Mouse (Mus musculus) MEL (cell line): ENCODE measurements around the gene Tnfsf11. TPM values are rescaled to one million over a fixed set of nuclear protein-coding genes. Genes with fewer than 3 reads are reported as not detected.

Experiments used
- DNase-seq: peaks from one replicate; pipeline ENCODE4 v3.0.0; 2011; ENCODE audit warnings: low read depth, low spot score
- H3K27ac ChIP-seq: 2 replicates; pipeline ENCODE4 v1.5.1; 2012; ENCODE audit warnings: low read depth, mild to moderate bottlenecking, control low read depth, low read length, moderate library complexity; ENCODE audit not compliant: control insufficient read depth
- H3K27me3 ChIP-seq, 2 experiments: fragments of 150-350 bp in 1 of 2; sonication (generic) in 1 of 2; 2 replicates each; pipeline ENCODE4 v1.6.1; 2012; ENCODE audit warnings: low read length in 2 of 2, mild to moderate bottlenecking in 2 of 2, improper control_type of control experiment in 1 of 2, moderate library complexity in 1 of 2; ENCODE audit not compliant: insufficient read depth in 2 of 2, control insufficient read depth in 1 of 2
- H3K36me3 ChIP-seq, 2 experiments: 2 replicates each; pipeline ENCODE4 v1.6.1; 2012 to 2014; ENCODE audit warnings: low read length in 2 of 2, improper control_type of control experiment in 1 of 2, inconsistent platforms in 1 of 2, mild to moderate bottlenecking in 1 of 2; ENCODE audit not compliant: insufficient read depth in 2 of 2, control insufficient read depth in 1 of 2
- H3K4me1 ChIP-seq, 2 experiments: fragments of 150-350 bp in 1 of 2; sonication (generic) in 1 of 2; 2 replicates each; pipeline ENCODE4 v1.6.1; 2012; ENCODE audit warnings: low read length in 2 of 2, improper control_type of control experiment in 1 of 2, mild to moderate bottlenecking in 1 of 2; ENCODE audit not compliant: insufficient read depth in 2 of 2, control insufficient read depth in 1 of 2
- H3K4me3 ChIP-seq, 2 experiments: fragments of 150-350 bp in 1 of 2; sonication (generic) in 1 of 2; 2 replicates each; pipeline ENCODE4 v1.5.1; 2012; ENCODE audit warnings: low read depth in 2 of 2, low read length in 2 of 2, mild to moderate bottlenecking in 2 of 2, moderate library complexity in 2 of 2, control low read depth in 1 of 2, improper control_type of control experiment in 1 of 2; ENCODE audit not compliant: control insufficient read depth in 1 of 2, insufficient read depth in 1 of 2
- H3K79me2 ChIP-seq: 2 replicates; pipeline ENCODE4 v1.6.1; 2012; ENCODE audit warnings: mild to moderate bottlenecking, low read length, moderate library complexity; ENCODE audit not compliant: control insufficient read depth, poor library complexity, insufficient read depth
- H3K9ac ChIP-seq: 2 replicates; pipeline ENCODE4 v1.6.1; 2012; ENCODE audit warnings: low read depth, mild to moderate bottlenecking, control low read depth, low read length, moderate library complexity; ENCODE audit not compliant: control insufficient read depth, poor library complexity, severe bottlenecking
- H3K9me3 ChIP-seq: fragments of 150-350 bp; sonication (generic); replicated peaks from 2 replicates; pipeline ENCODE4 v1.6.1; 2012; ENCODE audit warnings: mild to moderate bottlenecking, low read length, improper control_type of control experiment, moderate library complexity; ENCODE audit not compliant: insufficient read depth
- CTCF ChIP-seq, 3 experiments: IDR thresholded peaks in 2 of 3; conservative IDR thresholded peaks in 1 of 3; 2 replicates each; pipeline ENCODE4 v1.5.1; 2011 to 2012; ENCODE audit warnings: low read length in 3 of 3, low read depth in 2 of 3, mild to moderate bottlenecking in 2 of 3, improper control_type of control experiment in 1 of 3, inconsistent platforms in 1 of 3, mixed read lengths in 1 of 3, moderate library complexity in 1 of 3; ENCODE audit not compliant: control insufficient read depth in 1 of 3, insufficient read depth in 1 of 3, poor library complexity in 1 of 3, severe bottlenecking in 1 of 3
- E2F4 ChIP-seq: IDR thresholded peaks from 2 replicates; pipeline ENCODE4 v1.6.1; 2011; ENCODE audit warnings: low read depth, low read length, improper control_type of control experiment, borderline replicate concordance
- ELF1 ChIP-seq: IDR thresholded peaks from 2 replicates; pipeline ENCODE4 v1.6.1; 2014; ENCODE audit warnings: low read depth, mild to moderate bottlenecking, inconsistent platforms, low read length, improper control_type of control experiment, moderate library complexity
- EP300 ChIP-seq, 2 experiments: IDR thresholded peaks; 2 replicates each; pipeline ENCODE4 v1.6.1; 2011; ENCODE audit warnings: improper control_type of control experiment in 2 of 2, low read length in 2 of 2, low read depth in 1 of 2, mild to moderate bottlenecking in 1 of 2
- GABPA ChIP-seq: IDR thresholded peaks from 2 replicates; pipeline ENCODE4 v1.6.1; 2012; ENCODE audit warnings: low read depth, mild to moderate bottlenecking, inconsistent platforms, low read length, improper control_type of control experiment, moderate library complexity
- HCFC1 ChIP-seq: IDR thresholded peaks from 2 replicates; pipeline ENCODE4 v1.6.1; 2012; ENCODE audit warnings: low read depth, mild to moderate bottlenecking, inconsistent platforms, low read length, improper control_type of control experiment, moderate library complexity
- JUND ChIP-seq: IDR thresholded peaks from 2 replicates; pipeline ENCODE4 v1.6.1; 2011; ENCODE audit warnings: low read depth, mild to moderate bottlenecking, improper control_type of control experiment, low read length
- KAT2A ChIP-seq: conservative IDR thresholded peaks from 2 replicates; pipeline ENCODE4 v1.6.1; 2012; ENCODE audit warnings: low read depth, low read length, improper control_type of control experiment, inconsistent platforms
- MAFK ChIP-seq: IDR thresholded peaks from 2 replicates; pipeline ENCODE4 v1.6.1; 2011; ENCODE audit warnings: low read depth, mild to moderate bottlenecking, low read length, improper control_type of control experiment, borderline replicate concordance
- MXI1 ChIP-seq: IDR thresholded peaks from 2 replicates; pipeline ENCODE4 v1.6.1; 2011; ENCODE audit warnings: mild to moderate bottlenecking, low read depth, low read length, improper control_type of control experiment
- MYC ChIP-seq: IDR thresholded peaks from 2 replicates; pipeline ENCODE4 v1.6.1; 2011; ENCODE audit warnings: low read depth, mild to moderate bottlenecking, low read length, improper control_type of control experiment, moderate library complexity
- NRF1 ChIP-seq: IDR thresholded peaks from 2 replicates; pipeline ENCODE4 v1.6.1; 2014; ENCODE audit warnings: low read depth, mild to moderate bottlenecking, inconsistent platforms, low read length, improper control_type of control experiment, moderate library complexity; ENCODE audit not compliant: poor library complexity, insufficient read depth, severe bottlenecking
- POLR2A ChIP-seq, 2 experiments: IDR thresholded peaks; 2 replicates each; pipeline ENCODE4 v1.6.1; 2011 to 2012; ENCODE audit warnings: low read length in 2 of 2, mild to moderate bottlenecking in 2 of 2, control low read depth in 1 of 2, improper control_type of control experiment in 1 of 2, low read depth in 1 of 2, moderate library complexity in 1 of 2; ENCODE audit not compliant: control insufficient read depth in 1 of 2, insufficient read depth in 1 of 2, poor library complexity in 1 of 2
- POLR2AphosphoS5 ChIP-seq: IDR thresholded peaks from 2 replicates; pipeline ENCODE4 v1.6.1; 2012; ENCODE audit warnings: low read depth, borderline replicate concordance, mild to moderate bottlenecking, inconsistent platforms, low read length, moderate library complexity, mixed read lengths
- RAD21 ChIP-seq: IDR thresholded peaks from 2 replicates; pipeline ENCODE4 v1.6.1; 2011; ENCODE audit warnings: mild to moderate bottlenecking, low read depth, low read length, improper control_type of control experiment
- SIN3A ChIP-seq: IDR thresholded peaks from 2 replicates; pipeline ENCODE4 v1.6.1; 2012; ENCODE audit warnings: low read length, improper control_type of control experiment, inconsistent platforms
- SMC3 ChIP-seq: IDR thresholded peaks from 2 replicates; pipeline ENCODE4 v1.6.1; 2011; ENCODE audit warnings: low read depth, low read length, improper control_type of control experiment
- TCF12 ChIP-seq: IDR thresholded peaks from 2 replicates; pipeline ENCODE4 v1.6.1; 2014; ENCODE audit warnings: low read depth, mild to moderate bottlenecking, inconsistent platforms, low read length, improper control_type of control experiment, moderate library complexity
- UBTF ChIP-seq: IDR thresholded peaks from 2 replicates; pipeline ENCODE4 v1.6.1; 2012; ENCODE audit warnings: low read depth, mild to moderate bottlenecking, inconsistent platforms, low read length, improper control_type of control experiment, moderate library complexity, borderline replicate concordance; ENCODE audit not compliant: insufficient read depth
- USF2 ChIP-seq, 2 experiments: IDR thresholded peaks; 2 replicates each; pipeline ENCODE4 v1.6.1; 2011 to 2012; ENCODE audit warnings: improper control_type of control experiment in 2 of 2, low read length in 2 of 2, borderline replicate concordance in 1 of 2, inconsistent platforms in 1 of 2, low read depth in 1 of 2, mild to moderate bottlenecking in 1 of 2; ENCODE audit not compliant: insufficient read depth in 1 of 2
- ZC3H11A ChIP-seq: IDR thresholded peaks from 2 replicates; pipeline ENCODE4 v1.6.1; 2012; ENCODE audit warnings: low read depth, mild to moderate bottlenecking, inconsistent platforms, low read length, improper control_type of control experiment
- ZKSCAN1 ChIP-seq: IDR thresholded peaks from 2 replicates; pipeline ENCODE4 v1.6.1; 2012; ENCODE audit warnings: low read depth, mild to moderate bottlenecking, inconsistent platforms, low read length, improper control_type of control experiment, moderate library complexity
- ZMIZ1 ChIP-seq: IDR thresholded peaks from 2 replicates; pipeline ENCODE4 v1.6.1; 2012; ENCODE audit warnings: low read depth, mild to moderate bottlenecking, inconsistent platforms, low read length, improper control_type of control experiment, moderate library complexity
- polyA plus RNA-seq, 2 experiments: library from polyadenylated mRNA; stranded (reverse) in 1 of 2; unstranded in 1 of 2; fragments of >175 nt in 1 of 2; fragments of >200 nt in 1 of 2; gene quantifications; 2 replicates each; pipeline versions ENCODE4 v1.2.1 to v1.2.4; 2012; ENCODE audit warnings: low replicate concordance in 2 of 2, low read depth in 1 of 2; ENCODE audit not compliant: insufficient read length in 2 of 2, insufficient read depth in 1 of 2, missing spikeins in 1 of 2
- total RNA-seq: library from RNA; depleted of rRNA; stranded (reverse); fragments of 300-350 nt; gene quantifications from 2 replicates; pipeline ENCODE4 v1.2.3, GENCODE M21; 2012

Gene Tnfsf11
- total and polyA plus RNA-seq, 3 experiments: not detected

- DNase-seq: no peak
- H3K27ac ChIP-seq: no peak overlapping the region
- H3K4me1 ChIP-seq: no peaks in the 10 kb centered on the region
- H3K9ac ChIP-seq: no peak overlapping the region
- no peaks in the 10 kb centered on the region for H3K36me3 ChIP-seq
- no peaks in the 10 kb centered on the region for H3K79me2 ChIP-seq
- H3K4me3 ChIP-seq: no peak overlapping the region
- H3K27me3 ChIP-seq: no peaks in the 10 kb centered on the region
- no peak for TF ChIP-seq EP300 (IDR thresholded peaks at IDR 0.05; ENCODE audit: low read depth in 1 of 2, low read length in 2 of 2)
- no peak for TF ChIP-seq UBTF
- no peak for TF ChIP-seq MYC
- TF ChIP-seq ZC3H11A: no peak
- no peak for TF ChIP-seq USF2 (IDR thresholded peaks at IDR 0.05; ENCODE audit: borderline replicate concordance in 1 of 2, insufficient read depth in 1 of 2, low read depth in 1 of 2, low read length in 2 of 2)
- TF ChIP-seq JUND: no peak
- no peak for TF ChIP-seq ZKSCAN1
- no peak for TF ChIP-seq HCFC1
- TF ChIP-seq ZMIZ1: no peak
- TF ChIP-seq POLR2AphosphoS5: no peak
- TF ChIP-seq E2F4: no peak
- no peak for TF ChIP-seq GABPA
- no peak for TF ChIP-seq KAT2A
- TF ChIP-seq MXI1: no peak
- TF ChIP-seq MAFK: no peak
- no peak for TF ChIP-seq NRF1
- no peak for TF ChIP-seq RAD21
- no peak for TF ChIP-seq CTCF (IDR thresholded peaks at IDR 0.05 in 2 of 3, conservative IDR thresholded peaks at IDR 0.05 in 1 of 3; ENCODE audit: control insufficient read depth in 1 of 3, insufficient read depth in 1 of 3, low read depth in 2 of 3, low read length in 3 of 3, poor library complexity in 1 of 3, severe bottlenecking in 1 of 3)
- no peaks in the 10 kb centered on the region for H3K9me3 ChIP-seq
These were observed 15.5 kb upstream of the Tnfsf11 start for GRCm38 (mm10) chr14:78323356-78323755.

- no peak overlapping the region for H3K27ac ChIP-seq
- H3K79me2 ChIP-seq: no peaks in the 10 kb centered on the region
- H3K4me3 ChIP-seq: no peak overlapping the region
- no peaks in the 10 kb centered on the region for H3K27me3 ChIP-seq
- H3K9ac ChIP-seq: no peak overlapping the region
- H3K4me1 ChIP-seq: no peaks in the 10 kb centered on the region
- no peaks in the 10 kb centered on the region for H3K36me3 ChIP-seq
- DNase-seq: no peak
- H3K9me3 ChIP-seq: no peaks in the 10 kb centered on the region
- no peak for TF ChIP-seq HCFC1
- TF ChIP-seq TCF12: no peak
- no peak for TF ChIP-seq ELF1
- TF ChIP-seq EP300 (IDR thresholded peaks at IDR 0.05; ENCODE audit: low read depth in 1 of 2, low read length in 2 of 2): no peak
- TF ChIP-seq POLR2A (IDR thresholded peaks at IDR 0.05; ENCODE audit: control insufficient read depth in 1 of 2, insufficient read depth in 1 of 2, low read depth in 1 of 2, low read length in 2 of 2, poor library complexity in 1 of 2): no peak
- TF ChIP-seq SMC3: no peak
- TF ChIP-seq SIN3A: no peak
These were observed 15.1 kb upstream of the Tnfsf11 start for GRCm38 (mm10) chr14:78322916-78323315.
